In genomic region chr10:93834394-93834745, GRCm38 (mm10) we compare ENCODE assay signal across 8 mouse cellular contexts. TPM values are rescaled to one million over a fixed set of nuclear protein-coding genes. Genes with fewer than 3 reads are reported as not detected.
DNase-seq lines count a peak whose midpoint lies in the region; ATAC-seq and TF ChIP-seq lines count a peak whose summit lies in the region.

No protein-coding gene starts in this region.

- peak overlapping the region; percentile 99 for H3K4me2 ChIP-seq in embryonic facial prominence, embryonic 15.5 days (replicated peaks)
- H3K4me2 ChIP-seq in intestine, embryonic 15.5 days (replicated peaks), result peak overlapping the region; percentile 99
- H3K4me2 ChIP-seq in neural tube, embryonic 12.5 days (replicated peaks), result peak overlapping the region; percentile 97

- no peaks in the 10 kb centered on the region for H3K9me3 ChIP-seq in embryonic facial prominence, embryonic 15.5 days (replicated peaks)
- no peaks in the 10 kb centered on the region for H3K9me3 ChIP-seq in intestine, embryonic 15.5 days
- H3K9me3 ChIP-seq in neural tube, embryonic 12.5 days, result no peaks in the 10 kb centered on the region

- H3K27me3 ChIP-seq in embryonic facial prominence, embryonic 15.5 days, result peaks cover 40% of the 10 kb centered on the region
- H3K27me3 ChIP-seq in intestine, embryonic 15.5 days (replicated peaks), result peaks cover 50% of the 10 kb centered on the region
- H3K27me3 ChIP-seq in neural tube, embryonic 12.5 days (replicated peaks), result peaks cover 33% of the 10 kb centered on the region

- no peak for TF ChIP-seq CTCF in lung, adult 2 months (IDR thresholded peaks at IDR 0.05; ENCODE audit: insufficient read depth, low read length)

- H3K9ac ChIP-seq in embryonic facial prominence, embryonic 15.5 days, result peak overlapping the region; percentile 44; the same call in 1 of the 2 replicates
- H3K9ac ChIP-seq in intestine, embryonic 15.5 days, result peak overlapping the region; percentile 40
- H3K9ac ChIP-seq in neural tube, embryonic 12.5 days, result peak overlapping the region; percentile 65

- DNase-seq in lung, adult 2 months, result no peak
- no peak for DNase-seq in lung, postnatal 10 days
- DNase-seq in adrenal gland, adult 8-10 months, result no peak

- no peaks in the 10 kb centered on the region for H3K36me3 ChIP-seq in embryonic facial prominence, embryonic 15.5 days
- no peaks in the 10 kb centered on the region for H3K36me3 ChIP-seq in intestine, embryonic 15.5 days
- H3K36me3 ChIP-seq in neural tube, embryonic 12.5 days, result no peaks in the 10 kb centered on the region

- 7% methylated on average over 13 of the region's 13 CpGs for WGBS in lung, adult 2 months
- WGBS in embryonic facial prominence, embryonic 15.5 days, result 4% methylated on average over 13 of the region's 13 CpGs
- WGBS in intestine, embryonic 15.5 days, result 4% methylated on average over 13 of the region's 13 CpGs
- 2% methylated on average over 13 of the region's 13 CpGs for WGBS in neural tube, embryonic 12.5 days

- no peak overlapping the region for H3K27ac ChIP-seq in embryonic facial prominence, embryonic 15.5 days (replicated peaks)
- no peak overlapping the region for H3K27ac ChIP-seq in intestine, embryonic 15.5 days
- H3K27ac ChIP-seq in neural tube, embryonic 12.5 days, result no peak overlapping the region

- TF ChIP-seq POLR2A in lung, adult 2 months (IDR thresholded peaks at IDR 0.05; ENCODE audit: borderline replicate concordance, extremely low read depth, low read depth, low read length), result no peak

- ATAC-seq in embryonic facial prominence, embryonic 15.5 days (ENCODE audit: insufficient number of reproducible peaks, low FRiP score, low TSS enrichment, low read depth), result no peak
- no peak for ATAC-seq in intestine, embryonic 15.5 days
- ATAC-seq in neural tube, embryonic 12.5 days (ENCODE audit: low FRiP score, low read depth), result no peak
- ATAC-seq in cerebellum, adult (ENCODE audit: insufficient number of reproducible peaks, low FRiP score, low TSS enrichment), result no peak
- no peak for ATAC-seq in megakaryocyte progenitor cell, adult 5-6 weeks (replicated peaks; ENCODE audit: poor library complexity)

- peak overlapping the region; percentile 41 for H3K4me3 ChIP-seq in lung, adult 2 months (replicated peaks; ENCODE audit: extremely low read depth, low read depth, low read length)
- peak overlapping the region; percentile 69 for H3K4me3 ChIP-seq in embryonic facial prominence, embryonic 15.5 days (replicated peaks)
- H3K4me3 ChIP-seq in intestine, embryonic 15.5 days (replicated peaks), result peak overlapping the region; percentile 73
- H3K4me3 ChIP-seq in neural tube, embryonic 12.5 days, result peak overlapping the region; percentile 72

- H3K4me1 ChIP-seq in lung, adult 2 months (ENCODE audit: control insufficient read depth, insufficient read depth, low read length), result peaks cover 4% of the 10 kb centered on the region; the same call in 1 of the 2 replicates
- peaks cover 22% of the 10 kb centered on the region for H3K4me1 ChIP-seq in embryonic facial prominence, embryonic 15.5 days
- H3K4me1 ChIP-seq in intestine, embryonic 15.5 days (replicated peaks), result peaks cover 10% of the 10 kb centered on the region
- H3K4me1 ChIP-seq in neural tube, embryonic 12.5 days, result peaks cover 21% of the 10 kb centered on the region

RNA-seq across cellular contexts. Expression of gene Usp44, which starts 3.0 kb away (rescaled TPM):
- polyA plus RNA-seq in lung, adult 2 months (2012; rRNA removed), result 0.24 and 0.37 TPM in 2 replicates
- polyA plus RNA-seq in embryonic facial prominence, embryonic 15.5 days (2015; fragmentation: Nextera tagmentation; extraction: Ambion mirVana), result 1.3 TPM in 2 replicates
- 0.38 and 0.43 TPM in 2 replicates for polyA plus RNA-seq in intestine, embryonic 15.5 days (2015; fragmentation: Nextera tagmentation; extraction: Ambion mirVana)
- 3.4 and 3.9 TPM in 2 replicates for polyA plus RNA-seq in neural tube, embryonic 12.5 days (2016; fragmentation: Nextera tagmentation; extraction: Ambion mirVana)
- total RNA-seq in adrenal gland, adult 8-10 months (2022), result not detected
- 1.3 and 1.8 TPM in 2 replicates for total RNA-seq in megakaryocyte progenitor cell, adult 5-6 weeks (2015)
- 2.2 and 2.7 TPM in 2 replicates for total RNA-seq in megakaryocyte progenitor cell, adult 5-6 weeks (2017)
